Mouse (Mus musculus) embryonic facial prominence, embryonic 12.5 days (tissue): ENCODE data around the gene Gm21992. TPM values are rescaled to one million over a fixed set of nuclear protein-coding genes. Genes with fewer than 3 reads are reported as not detected.

Experiments
- ATAC-seq: fragments of 200-750 bp; cut with Nextera tagmentation; 2 replicates; pipeline ENCODE4 v1.8.0; 2017; ENCODE audit not compliant: insufficient number of reproducible peaks, insufficient read depth, low FRiP score, low TSS enrichment
- H3K27ac ChIP-seq: fragments of 300-500 bp; sonication (generic); 2 replicates; pipeline ENCODE4 v1.5.1; 2016; ENCODE audit warnings: mild to moderate bottlenecking
- H3K27me3 ChIP-seq: fragments of 300-500 bp; sonication (generic); 2 replicates; pipeline ENCODE4 v1.6.1; 2016; ENCODE audit warnings: mild to moderate bottlenecking, moderate library complexity
- H3K36me3 ChIP-seq: fragments of 300-500 bp; sonication (generic); 2 replicates; pipeline ENCODE4 v1.6.1; 2016; ENCODE audit warnings: mild to moderate bottlenecking
- H3K4me1 ChIP-seq: fragments of 300-500 bp; sonication (generic); 2 replicates; pipeline ENCODE4 v1.6.1; 2016
- H3K4me2 ChIP-seq: fragments of 300-500 bp; sonication (generic); replicated peaks from 2 replicates; pipeline ENCODE4 v1.6.1; 2016; ENCODE audit warnings: mild to moderate bottlenecking, moderate library complexity
- H3K4me3 ChIP-seq: fragments of 300-500 bp; sonication (generic); 2 replicates; pipeline ENCODE4 v1.5.1; 2016; ENCODE audit warnings: mild to moderate bottlenecking
- H3K9ac ChIP-seq: fragments of 300-500 bp; sonication (generic); 2 replicates; pipeline ENCODE4 v1.6.1; 2016; ENCODE audit warnings: mild to moderate bottlenecking, moderate library complexity
- H3K9me3 ChIP-seq: fragments of 300-500 bp; sonication (generic); 2 replicates; pipeline ENCODE4 v1.6.1; 2016; ENCODE audit warnings: mild to moderate bottlenecking, moderate library complexity
- WGBS: fragments of 180-500 bp; shearing (Covaris S2); methylation state at CpG from one replicate; pipeline ENCODE4 v1.1.7; 2016; 5-methylcytosine and 5-hydroxymethylcytosine counted together
- polyA plus RNA-seq: library from polyadenylated mRNA; unstranded; fragments of >200 nt; fragmentation: Nextera tagmentation; extraction: Ambion mirVana; gene quantifications from 2 replicates; pipeline ENCODE4 v1.2.1, GENCODE M21; 2016

The Gm21992 gene
- polyA plus RNA-seq, 1 experiment from 2014 or later = 34.2 TPM

- peak overlapping the region; percentile 30 for H3K4me2 ChIP-seq
These were observed 90.7 kb downstream of the Gm21992 start for GRCm38 (mm10) chr19:4720671-4721244.

GRCm38 (mm10) chr19:4720112-4720511, 91.3 kb downstream of the Gm21992 start:
- Histone ChIP-seq H3K4me2 (no peak overlapping the region), H3K27me3 (peaks cover 11% of the 10 kb centered on the region; the same call in 1 of the 2 replicates)

More at GRCm38 (mm10) chr19:4720671-4721244, 90.7 kb downstream of the Gm21992 start:
- Histone ChIP-seq H3K4me3 (peak overlapping the region; percentile 18), H3K27ac (no peak overlapping the region), H3K27me3 (peaks cover 7% of the 10 kb centered on the region; the same call in 1 of the 2 replicates), H3K9ac (no peak overlapping the region), H3K9me3 (0 out of 2 replicates have a peak, but pooled peaks cover 3% of the 10 kb centered on the region), H3K4me1 (0 out of 2 replicates have a peak, but pooled peaks cover 15% of the 10 kb centered on the region), H3K36me3 (no peaks in the 10 kb centered on the region)
- 13% methylated on average over 11 of the region's 11 CpGs for WGBS
- no peak for ATAC-seq

GRCm38 (mm10) chr19:4719351-4719764, 92.1 kb downstream of the Gm21992 start:
- no peak overlapping the region for H3K27ac ChIP-seq
- H3K27me3 ChIP-seq = peaks cover 18% of the 10 kb centered on the region
- no peak overlapping the region for H3K4me2 ChIP-seq
- 0 out of 2 replicates have a peak, but pooled peaks cover 15% of the 10 kb centered on the region for H3K4me1 ChIP-seq
- 12% methylated on average over 5 of the region's 5 CpGs for WGBS
- peak; percentile 53; the same call in 1 of the 2 replicates for ATAC-seq
- H3K9me3 ChIP-seq = 0 out of 2 replicates have a peak, but pooled peaks cover 3% of the 10 kb centered on the region
- no peaks in the 10 kb centered on the region for H3K36me3 ChIP-seq
- no peak overlapping the region for H3K4me3 ChIP-seq
- no peak overlapping the region for H3K9ac ChIP-seq

More at GRCm38 (mm10) chr19:4720112-4720511, 91.3 kb downstream of the Gm21992 start:
- 0 out of 2 replicates have a peak, but pooled peaks cover 3% of the 10 kb centered on the region for H3K9me3 ChIP-seq
- 0 out of 2 replicates have a peak, but pooled peaks cover 15% of the 10 kb centered on the region for H3K4me1 ChIP-seq
- no peak overlapping the region for H3K9ac ChIP-seq
- H3K4me3 ChIP-seq = no peak overlapping the region
- ATAC-seq = no peak
- H3K36me3 ChIP-seq = no peaks in the 10 kb centered on the region
- 76% methylated on average over 15 of the region's 15 CpGs for WGBS
- no peak overlapping the region for H3K27ac ChIP-seq

GRCm38 (mm10) chr19:4718716-4719115, 92.7 kb downstream of the Gm21992 start:
- Histone ChIP-seq H3K4me1 (0 out of 2 replicates have a peak, but pooled peaks cover 15% of the 10 kb centered on the region), H3K27ac (no peak overlapping the region), H3K4me3 (no peak overlapping the region), H3K9ac (no peak overlapping the region), H3K27me3 (peaks cover 25% of the 10 kb centered on the region), H3K9me3 (0 out of 2 replicates have a peak, but pooled peaks cover 3% of the 10 kb centered on the region), H3K36me3 (no peaks in the 10 kb centered on the region), H3K4me2 (no peak overlapping the region)
- no peak for ATAC-seq
- 25% methylated on average over 12 of the region's 12 CpGs for WGBS

GRCm38 (mm10) chr19:4717281-4717680, 94.1 kb downstream of the Gm21992 start:
- 0 out of 2 replicates have a peak, but pooled peaks cover 3% of the 10 kb centered on the region for H3K9me3 ChIP-seq
- H3K4me3 ChIP-seq = no peak overlapping the region
- H3K27me3 ChIP-seq = peaks cover 37% of the 10 kb centered on the region
- H3K36me3 ChIP-seq = no peaks in the 10 kb centered on the region
- H3K9ac ChIP-seq = no peak overlapping the region
- peaks cover 20% of the 10 kb centered on the region for H3K4me1 ChIP-seq
- no peak for ATAC-seq
- 94% methylated on average over 2 of the region's 2 CpGs for WGBS
- H3K4me2 ChIP-seq = no peak overlapping the region
- no peak overlapping the region for H3K27ac ChIP-seq

GRCm38 (mm10) chr19:4716756-4717155, 94.7 kb downstream of the Gm21992 start:
- WGBS = 96% methylated on average over 14 of the region's 14 CpGs
- Histone ChIP-seq H3K4me3 (no peak overlapping the region), H3K4me2 (no peak overlapping the region), H3K36me3 (no peaks in the 10 kb centered on the region), H3K9me3 (0 out of 2 replicates have a peak, but pooled peaks cover 3% of the 10 kb centered on the region), H3K9ac (no peak overlapping the region), H3K27ac (no peak overlapping the region), H3K4me1 (peaks cover 22% of the 10 kb centered on the region), H3K27me3 (peaks cover 40% of the 10 kb centered on the region)
- ATAC-seq = no peak

GRCm38 (mm10) chr19:4713886-4714285, 97.5 kb downstream of the Gm21992 start:
- WGBS = 28% methylated on average over 3 of the region's 3 CpGs
- no peak overlapping the region for H3K4me3 ChIP-seq
- H3K9me3 ChIP-seq = 0 out of 2 replicates have a peak, but pooled peaks cover 3% of the 10 kb centered on the region
- no peak overlapping the region for H3K9ac ChIP-seq
- no peak for ATAC-seq
- H3K27ac ChIP-seq = no peak overlapping the region
- H3K27me3 ChIP-seq = peaks cover 48% of the 10 kb centered on the region
- peaks cover 13% of the 10 kb centered on the region for H3K4me1 ChIP-seq
- no peaks in the 10 kb centered on the region for H3K36me3 ChIP-seq
- no peak overlapping the region for H3K4me2 ChIP-seq

- no peak overlapping the region for H3K27ac ChIP-seq
- H3K9me3 ChIP-seq = 0 out of 2 replicates have a peak, but pooled peaks cover 3% of the 10 kb centered on the region
These were observed 98.5 kb downstream of the Gm21992 start for GRCm38 (mm10) chr19:4712781-4713526.

GRCm38 (mm10) chr19:4712156-4712780, 99.1 kb downstream of the Gm21992 start:
- Histone ChIP-seq H3K27ac (no peak overlapping the region), H3K36me3 (no peaks in the 10 kb centered on the region), H3K4me3 (peak overlapping the region; percentile 64), H3K9me3 (no peaks in the 10 kb centered on the region), H3K4me2 (peak overlapping the region; percentile 98), H3K27me3 (peaks cover 48% of the 10 kb centered on the region), H3K4me1 (peaks cover 13% of the 10 kb centered on the region), H3K9ac (peak overlapping the region; percentile 63)
- ATAC-seq = 0 out of 2 replicates have a peak, but pooled peaks have one; percentile 56
- whole genome bisulfite sequencing = under 1% methylated on average over 58 of the region's 60 CpGs

More at GRCm38 (mm10) chr19:4712781-4713526, 98.5 kb downstream of the Gm21992 start:
- H3K36me3 ChIP-seq = no peaks in the 10 kb centered on the region
- ATAC-seq = no peak
- peak overlapping the region; percentile 64 for H3K4me3 ChIP-seq
- WGBS = 29% methylated on average over 13 of the region's 13 CpGs
- peak overlapping the region; percentile 63 for H3K9ac ChIP-seq
- H3K27me3 ChIP-seq = peaks cover 48% of the 10 kb centered on the region
- H3K4me1 ChIP-seq = peaks cover 13% of the 10 kb centered on the region
- peak overlapping the region; percentile 98 for H3K4me2 ChIP-seq

- H3K36me3 ChIP-seq = no peaks in the 10 kb centered on the region
- under 1% methylated on average over 35 of the region's 65 CpGs for WGBS
- H3K9me3 ChIP-seq = no peaks in the 10 kb centered on the region
- H3K9ac ChIP-seq = peak overlapping the region; percentile 63
- H3K27ac ChIP-seq = no peak overlapping the region
- ATAC-seq = no peak
- H3K27me3 ChIP-seq = peaks cover 48% of the 10 kb centered on the region
- peak overlapping the region; percentile 64 for H3K4me3 ChIP-seq
- peak overlapping the region; percentile 98 for H3K4me2 ChIP-seq
- peaks cover 13% of the 10 kb centered on the region for H3K4me1 ChIP-seq
These were observed 99.7 kb downstream of the Gm21992 start for GRCm38 (mm10) chr19:4711601-4712155.

GRCm38 (mm10) chr19:4711098-4711600, 100.3 kb downstream of the Gm21992 start, which contains the start of gene Sptbn2:
TSS of gene Sptbn2 (plus strand) at chr19:4711167.
- H3K9me3 ChIP-seq = no peaks in the 10 kb centered on the region
- no peaks in the 10 kb centered on the region for H3K36me3 ChIP-seq
- peak within 1 kb of the TSS; percentile 63 for H3K9ac ChIP-seq
- peak within 1 kb of the TSS; percentile 64 for H3K4me3 ChIP-seq
- ATAC-seq = no peak
- H3K4me1 ChIP-seq = peaks cover 13% of the 10 kb centered on the region
- peaks cover 48% of the 10 kb centered on the region for H3K27me3 ChIP-seq
- 9% methylated on average over 13 of the region's 13 CpGs for WGBS
- no peak within 1 kb of the TSS for H3K27ac ChIP-seq
- H3K4me2 ChIP-seq = peak within 1 kb of the TSS; percentile 98
